Mouse (Mus musculus): ENCODE data around the gene Atp2a2. TPM values are rescaled to one million over a fixed set of nuclear protein-coding genes. Genes with fewer than 3 reads are reported as not detected.

The Atp2a2 gene
- polyA plus RNA-seq, 2 experiments: 12.8 to 25.9 TPM

DNA sequence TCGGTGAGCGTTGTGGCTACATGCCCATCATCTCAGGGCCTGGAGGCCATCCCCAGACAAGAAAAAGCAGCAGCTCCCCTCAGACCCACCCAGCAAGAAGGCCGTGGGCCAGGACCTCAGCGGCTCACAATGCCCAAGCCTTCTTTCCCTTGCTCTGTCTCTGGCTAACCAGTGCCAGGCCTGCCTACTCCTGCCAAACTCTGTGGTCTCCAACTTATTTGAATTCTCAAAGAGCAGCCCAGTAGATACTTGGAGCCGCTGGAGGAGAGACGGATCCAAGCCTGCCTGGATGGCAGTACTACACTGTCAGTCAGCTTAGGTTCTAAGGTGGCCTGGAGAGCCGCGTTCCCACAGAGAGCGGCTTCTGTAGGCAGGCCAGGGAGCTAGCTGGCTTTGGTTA is 24.4 kb upstream of the Atp2a2 start:
- WGBS (ENCODE audit: insufficient replicate concordance): 77% methylated on average over 9 of the region's 9 CpGs
- H3K4me2 ChIP-seq (ENCODE audit: low read depth): no peak overlapping the region
- H3K4me1 ChIP-seq (replicated peaks; ENCODE audit: control insufficient read depth in 2 of 2, insufficient read depth in 2 of 2, low read length in 1 of 2): peaks cover 0 to 4% of the 10 kb centered on the region in 2 experiments; a peak in 1 of 4 replicates
- H3K4me3 ChIP-seq (ENCODE audit: insufficient read depth in 1 of 2, low read depth in 2 of 2, low read length in 2 of 2): no peak overlapping the region
- H3K27me3 ChIP-seq (ENCODE audit: control insufficient read depth, insufficient read depth, low read length): no peaks in the 10 kb centered on the region
- no peak for ATAC-seq (ENCODE audit: insufficient read depth)
- no peak for TF ChIP-seq EP300 (IDR thresholded peaks at IDR 0.05; ENCODE audit: low read depth)
- no peak for TF ChIP-seq CTCF (IDR thresholded peaks at IDR 0.05; ENCODE audit: low read depth)
- H3K27ac ChIP-seq: no peak overlapping the region
- no peak overlapping the region for H3K9ac ChIP-seq (replicated peaks)
- no peak for DNase-seq (ENCODE audit: low read depth in 3 of 3, low spot score in 3 of 3)
- no peaks in the 10 kb centered on the region for H3K9me3 ChIP-seq (ENCODE audit: control insufficient read depth, low read length)
- no peaks in the 10 kb centered on the region for H3K36me3 ChIP-seq (replicated peaks; ENCODE audit: control insufficient read depth, insufficient read depth, low read depth)

DNA sequence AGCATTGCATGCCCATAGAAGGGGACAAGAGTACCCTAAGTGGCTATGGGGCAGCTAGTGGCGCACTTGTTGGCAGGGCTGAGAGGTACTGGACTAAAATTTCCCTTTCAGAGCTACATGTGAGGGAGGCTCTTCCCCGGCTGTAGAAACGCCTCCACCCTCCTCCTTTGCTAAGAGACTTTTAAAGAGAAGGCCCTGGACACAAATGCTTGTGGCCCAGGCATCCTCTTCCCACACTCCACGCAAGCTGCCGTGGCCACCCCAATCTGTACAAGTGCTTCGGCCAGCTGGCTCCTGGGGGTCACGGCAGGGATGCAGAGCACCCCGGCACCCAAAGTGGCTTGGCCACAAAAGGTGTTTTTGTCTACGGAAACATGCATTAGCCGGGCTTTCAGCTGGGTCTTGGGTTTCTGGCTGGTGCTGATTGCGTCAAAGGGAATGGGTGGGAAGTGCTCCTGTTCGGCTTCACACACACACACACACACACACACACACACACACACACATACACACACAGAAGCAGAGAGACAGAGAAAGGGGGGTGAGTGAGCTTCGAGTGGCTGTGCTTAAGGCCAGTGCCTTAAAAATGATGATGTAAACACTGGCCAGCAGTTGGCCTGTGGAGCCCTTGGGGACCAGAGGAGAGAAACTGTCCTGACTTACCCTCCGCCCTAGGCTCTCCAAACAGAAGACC is 23.4 kb upstream of the Atp2a2 start:
- 64% methylated on average over 14 of the region's 14 CpGs for WGBS (ENCODE audit: insufficient replicate concordance)
- no peak overlapping the region for H3K9ac ChIP-seq (replicated peaks)
- no peak for TF ChIP-seq CTCF (IDR thresholded peaks at IDR 0.05; ENCODE audit: low read depth)
- TF ChIP-seq EP300 (IDR thresholded peaks at IDR 0.05; ENCODE audit: low read depth): no peak
- no peaks in the 10 kb centered on the region for H3K9me3 ChIP-seq (ENCODE audit: control insufficient read depth, low read length)
- H3K27ac ChIP-seq: no peak overlapping the region
- no peak overlapping the region for H3K4me3 ChIP-seq (ENCODE audit: insufficient read depth in 1 of 2, low read depth in 2 of 2, low read length in 2 of 2)
- H3K4me2 ChIP-seq (ENCODE audit: low read depth): no peak overlapping the region
- no peaks in the 10 kb centered on the region for H3K27me3 ChIP-seq (ENCODE audit: control insufficient read depth, insufficient read depth, low read length)
- no peaks in the 10 kb centered on the region for H3K36me3 ChIP-seq (replicated peaks; ENCODE audit: control insufficient read depth, insufficient read depth, low read depth)
- no peak for DNase-seq (ENCODE audit: low read depth in 3 of 3, low spot score in 3 of 3)
- no peak for ATAC-seq (ENCODE audit: insufficient read depth)
- peaks cover 0 to 4% of the 10 kb centered on the region in 2 experiments; a peak in 1 of 4 replicates for H3K4me1 ChIP-seq (replicated peaks; ENCODE audit: control insufficient read depth in 2 of 2, insufficient read depth in 2 of 2, low read length in 1 of 2)

DNA sequence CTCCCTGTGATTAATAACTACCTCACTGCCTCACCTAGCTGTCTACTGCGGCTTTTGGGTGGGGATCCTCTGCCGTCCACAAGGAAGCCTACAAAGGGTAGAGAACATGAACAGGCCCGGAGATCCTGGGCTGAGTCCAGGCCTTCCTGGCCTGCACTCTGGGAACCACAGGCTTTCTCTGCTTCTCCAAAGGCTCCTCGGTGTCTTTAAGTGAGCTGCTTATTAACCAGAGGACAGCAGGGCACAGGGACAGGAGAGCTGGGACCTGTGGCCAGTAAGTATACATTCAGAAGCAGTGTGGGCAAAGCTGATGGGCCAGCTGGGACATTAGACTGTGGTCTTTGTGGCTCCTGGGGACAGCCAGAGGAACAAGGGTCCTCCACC is 22.8 kb upstream of the Atp2a2 start:
- no peak overlapping the region for H3K9ac ChIP-seq (replicated peaks)
- H3K27me3 ChIP-seq (ENCODE audit: control insufficient read depth, insufficient read depth, low read length): no peaks in the 10 kb centered on the region
- no peak overlapping the region for H3K4me2 ChIP-seq (ENCODE audit: low read depth)
- ATAC-seq (ENCODE audit: insufficient read depth) (no peak), DNase-seq (ENCODE audit: low read depth in 3 of 3, low spot score in 3 of 3) (no peak)
- no peaks in the 10 kb centered on the region for H3K36me3 ChIP-seq (replicated peaks; ENCODE audit: control insufficient read depth, insufficient read depth, low read depth)
- no peak overlapping the region for H3K27ac ChIP-seq
- peaks cover 0 to 4% of the 10 kb centered on the region in 2 experiments; a peak in 1 of 4 replicates for H3K4me1 ChIP-seq (replicated peaks; ENCODE audit: control insufficient read depth in 2 of 2, insufficient read depth in 2 of 2, low read length in 1 of 2)
- no peaks in the 10 kb centered on the region for H3K9me3 ChIP-seq (ENCODE audit: control insufficient read depth, low read length)
- 56% methylated on average over 4 of the region's 4 CpGs for WGBS (ENCODE audit: insufficient replicate concordance)
- TF ChIP-seq EP300 (IDR thresholded peaks at IDR 0.05; ENCODE audit: low read depth): no peak
- no peak for TF ChIP-seq CTCF (IDR thresholded peaks at IDR 0.05; ENCODE audit: low read depth)
- no peak overlapping the region for H3K4me3 ChIP-seq (ENCODE audit: insufficient read depth in 1 of 2, low read depth in 2 of 2, low read length in 2 of 2)

DNA sequence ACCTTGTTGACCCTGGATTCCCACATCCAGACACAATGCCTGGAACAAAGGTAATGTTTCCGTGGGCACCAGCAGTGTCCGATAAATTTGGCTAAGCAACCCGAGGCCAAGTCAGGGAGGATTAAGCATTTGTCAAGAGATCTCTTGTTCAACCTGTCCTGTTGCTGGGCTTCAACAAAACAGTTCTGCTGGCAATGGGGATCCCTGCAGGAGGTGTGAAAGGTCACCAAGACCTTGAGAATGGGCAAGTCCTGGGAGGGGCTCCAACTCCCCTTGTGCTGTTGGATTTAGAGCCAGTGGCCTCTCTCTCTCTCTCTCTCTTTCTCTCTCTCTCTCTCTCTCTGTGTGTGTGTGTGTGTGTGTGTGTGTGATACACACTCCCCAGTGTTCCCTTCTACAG is 22.2 kb upstream of the Atp2a2 start:
- no peak overlapping the region for H3K4me2 ChIP-seq (ENCODE audit: low read depth)
- ATAC-seq (ENCODE audit: insufficient read depth) (no peak), DNase-seq (ENCODE audit: low read depth in 3 of 3, low spot score in 3 of 3) (no peak)
- H3K9ac ChIP-seq (replicated peaks): no peak overlapping the region
- TF ChIP-seq CTCF (IDR thresholded peaks at IDR 0.05; ENCODE audit: low read depth) (no peak), EP300 (IDR thresholded peaks at IDR 0.05; ENCODE audit: low read depth) (no peak)
- H3K9me3 ChIP-seq (ENCODE audit: control insufficient read depth, low read length): no peaks in the 10 kb centered on the region
- no peaks in the 10 kb centered on the region for H3K27me3 ChIP-seq (ENCODE audit: control insufficient read depth, insufficient read depth, low read length)
- H3K36me3 ChIP-seq (replicated peaks; ENCODE audit: control insufficient read depth, insufficient read depth, low read depth): no peaks in the 10 kb centered on the region
- 63% methylated on average over 3 of the region's 3 CpGs for WGBS (ENCODE audit: insufficient replicate concordance)
- H3K4me3 ChIP-seq (ENCODE audit: insufficient read depth in 1 of 2, low read depth in 2 of 2, low read length in 2 of 2): no peak overlapping the region
- H3K4me1 ChIP-seq (replicated peaks; ENCODE audit: control insufficient read depth in 2 of 2, insufficient read depth in 2 of 2, low read length in 1 of 2): peaks cover 0 to 4% of the 10 kb centered on the region in 2 experiments; a peak in 1 of 4 replicates
- no peak overlapping the region for H3K27ac ChIP-seq

DNA sequence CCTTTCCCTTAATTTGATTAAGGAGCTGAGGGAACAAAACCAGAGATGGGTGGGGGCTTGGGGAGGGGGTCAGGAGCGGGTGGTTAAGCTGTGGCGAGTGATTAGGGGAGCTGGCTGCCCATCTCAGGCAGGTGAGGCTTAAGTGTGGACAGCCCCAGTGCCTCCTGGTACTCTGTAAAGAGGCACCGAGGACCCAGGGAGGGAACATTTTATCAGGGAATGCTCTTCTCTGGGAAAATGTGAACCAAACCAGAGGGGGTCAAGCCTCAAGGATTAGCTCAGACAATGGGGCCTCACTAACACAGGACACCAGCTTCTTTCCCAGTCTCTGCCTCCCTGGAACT is 19.1 kb upstream of the Atp2a2 start:
- Histone ChIP-seq H3K36me3 (replicated peaks; ENCODE audit: control insufficient read depth, insufficient read depth, low read depth) (no peaks in the 10 kb centered on the region), H3K4me2 (ENCODE audit: low read depth) (no peak overlapping the region), H3K9me3 (ENCODE audit: control insufficient read depth, low read length) (no peaks in the 10 kb centered on the region), H3K4me3 (ENCODE audit: insufficient read depth in 1 of 2, low read depth in 2 of 2, low read length in 2 of 2) (no peak overlapping the region), H3K27me3 (ENCODE audit: control insufficient read depth, insufficient read depth, low read length) (no peaks in the 10 kb centered on the region; the same call in 1 of the 2 replicates), H3K4me1 (replicated peaks; ENCODE audit: control insufficient read depth in 2 of 2, insufficient read depth in 2 of 2, low read length in 1 of 2) (no peaks in the 10 kb centered on the region; a peak in 1 of 4 replicates), H3K9ac (replicated peaks) (no peak overlapping the region), H3K27ac (no peak overlapping the region)
- no peak for TF ChIP-seq EP300 (IDR thresholded peaks at IDR 0.05; ENCODE audit: low read depth)
- no peak for TF ChIP-seq CTCF (IDR thresholded peaks at IDR 0.05; ENCODE audit: low read depth)
- DNase-seq (ENCODE audit: low read depth in 3 of 3, low spot score in 3 of 3) (no peak), ATAC-seq (ENCODE audit: insufficient read depth) (no peak)
- WGBS (ENCODE audit: insufficient replicate concordance): 47% methylated on average over 3 of the region's 3 CpGs
